Mouse (Mus musculus): ENCODE results near the gene Col4a3.

Col4a3 gene

GRCm38 (mm10) chr1:82586713-82587399, at the start of gene Col4a3, which contains the start of gene Col4a4:
Col4a3 (plus strand) TSS chr1:82586921.
Col4a4 (minus strand) TSS chr1:82586849.
- DNase-seq (ENCODE audit: low spot score in 2 of 2) = no peak

- DNase-seq (ENCODE audit: low spot score in 2 of 2) = no peak
Measured at GRCm38 (mm10) chr1:82537848-82538247, 48.9 kb upstream of the Col4a3 start.

DNA sequence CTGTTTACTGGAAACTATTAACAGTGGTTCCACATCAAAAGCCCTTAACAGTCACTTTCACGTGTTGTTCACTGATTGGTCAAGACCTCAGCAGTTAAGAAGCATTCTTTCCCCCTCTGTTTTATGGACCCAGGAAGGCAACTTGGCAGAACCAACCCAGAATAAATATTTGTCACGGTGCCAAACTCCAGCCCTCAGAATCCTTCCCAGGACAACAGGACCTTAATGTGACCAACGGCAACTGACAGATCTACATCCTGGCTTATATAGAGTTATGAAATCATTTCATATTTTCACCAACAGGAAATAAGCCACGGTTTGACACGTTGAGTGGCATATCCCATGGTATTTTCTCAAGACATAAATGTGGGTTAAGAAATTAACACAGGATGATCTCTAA, 46.7 kb upstream of the Col4a3 start:
- no peak for DNase-seq (ENCODE audit: low spot score in 2 of 2)

DNA sequence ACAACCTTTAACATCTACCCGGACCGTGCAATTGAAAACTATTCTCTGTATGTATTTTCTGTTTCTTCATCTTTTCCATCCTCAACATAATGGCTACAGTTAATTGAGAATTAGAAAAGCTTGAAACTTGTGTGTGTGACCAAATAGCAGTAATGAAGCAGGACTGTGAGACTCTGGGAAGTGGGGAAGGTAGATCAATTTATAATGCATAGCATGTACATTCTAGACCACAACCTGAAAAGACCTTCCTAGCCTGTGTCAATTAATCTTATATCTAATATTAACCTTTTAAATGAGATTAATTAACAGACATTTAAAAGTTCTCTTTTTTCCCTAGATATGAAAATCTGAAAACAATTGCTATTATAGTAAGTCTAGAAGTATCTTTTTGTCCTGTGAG, 42.8 kb upstream of the Col4a3 start:
- no peak for DNase-seq (ENCODE audit: low spot score in 2 of 2)

- DNase-seq (ENCODE audit: low spot score in 2 of 2) = no peak
Measured at GRCm38 (mm10) chr1:82544419-82545185, 42.1 kb upstream of the Col4a3 start.

- no peak for DNase-seq (ENCODE audit: low spot score in 2 of 2)
Measured at GRCm38 (mm10) chr1:82545199-82545960, 41.3 kb upstream of the Col4a3 start.

- DNase-seq (ENCODE audit: low spot score in 2 of 2) = no peak
Measured at GRCm38 (mm10) chr1:82554443-82554850, 32.3 kb upstream of the Col4a3 start.

GRCm38 (mm10) chr1:82554889-82555288, 31.8 kb upstream of the Col4a3 start:
- no peak for DNase-seq (ENCODE audit: low spot score in 2 of 2)

GRCm38 (mm10) chr1:82560223-82560622, 26.5 kb upstream of the Col4a3 start:
- no peak for DNase-seq (ENCODE audit: low spot score in 2 of 2)

- no peak for DNase-seq (ENCODE audit: low spot score in 2 of 2)
Measured at GRCm38 (mm10) chr1:82569405-82569804, 17.3 kb upstream of the Col4a3 start.

- DNase-seq (ENCODE audit: low spot score in 2 of 2) = no peak
Measured at GRCm38 (mm10) chr1:82571758-82572157, 15.0 kb upstream of the Col4a3 start.

DNA sequence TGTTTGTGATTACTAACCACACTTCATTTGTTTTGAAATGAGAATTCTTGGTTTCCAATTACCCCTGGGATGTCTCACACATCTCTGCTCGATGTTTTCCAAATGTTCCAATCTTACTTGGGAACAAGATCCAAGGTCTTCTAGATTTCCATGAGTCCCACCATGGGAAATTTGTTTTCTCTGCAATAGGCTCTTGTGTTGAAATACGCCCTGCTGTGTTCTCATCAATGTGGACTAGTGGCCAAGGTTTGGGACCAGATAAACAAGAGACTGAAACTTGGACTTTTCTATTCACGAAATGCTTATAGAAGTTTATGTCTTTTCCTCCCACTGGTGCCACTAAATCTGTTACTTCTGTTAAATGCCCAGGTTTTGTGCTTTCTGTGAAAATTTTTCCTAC, 11.0 kb upstream of the Col4a3 start:
- DNase-seq (ENCODE audit: low spot score in 2 of 2) = no peak

DNA sequence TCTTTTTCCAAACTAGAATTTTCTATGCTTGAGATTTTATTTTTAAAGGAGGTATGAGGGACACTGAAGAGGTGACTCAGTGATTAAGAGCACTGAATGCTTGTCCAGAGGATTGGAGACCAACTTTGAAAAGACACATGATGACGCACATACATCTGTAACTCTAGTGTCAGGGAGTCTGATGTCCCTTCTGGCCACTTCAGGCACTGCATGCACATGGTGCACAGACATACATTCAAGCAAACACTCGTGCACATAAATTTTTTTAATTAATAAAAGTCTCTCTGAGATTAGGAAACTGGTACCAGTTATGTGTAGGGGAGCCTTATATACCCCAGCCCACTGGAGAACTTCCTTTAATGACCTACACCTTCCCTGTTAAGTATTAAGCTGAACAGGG, 10.5 kb upstream of the Col4a3 start:
- no peak for DNase-seq (ENCODE audit: low spot score in 2 of 2)

DNA sequence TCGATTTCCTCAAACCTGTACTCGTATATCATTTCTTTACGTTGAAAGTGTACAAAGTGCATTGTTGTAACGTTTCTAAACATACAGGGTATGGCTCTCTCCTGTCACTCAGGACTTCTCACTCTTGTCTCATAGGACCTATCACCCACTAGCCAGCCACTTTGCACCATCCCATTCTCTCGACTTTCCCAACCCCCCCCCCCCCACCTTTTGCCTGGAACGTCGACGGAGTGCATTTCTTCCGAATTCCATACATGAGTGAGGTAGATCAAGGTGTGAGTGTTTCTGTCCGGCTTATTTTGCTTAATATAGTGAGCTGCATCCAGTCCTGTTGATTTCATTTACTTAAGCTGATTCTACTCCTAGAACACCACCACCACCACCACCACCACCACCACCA, 9.4 kb upstream of the Col4a3 start:
- DNase-seq (ENCODE audit: low spot score in 2 of 2) = no peak

DNA sequence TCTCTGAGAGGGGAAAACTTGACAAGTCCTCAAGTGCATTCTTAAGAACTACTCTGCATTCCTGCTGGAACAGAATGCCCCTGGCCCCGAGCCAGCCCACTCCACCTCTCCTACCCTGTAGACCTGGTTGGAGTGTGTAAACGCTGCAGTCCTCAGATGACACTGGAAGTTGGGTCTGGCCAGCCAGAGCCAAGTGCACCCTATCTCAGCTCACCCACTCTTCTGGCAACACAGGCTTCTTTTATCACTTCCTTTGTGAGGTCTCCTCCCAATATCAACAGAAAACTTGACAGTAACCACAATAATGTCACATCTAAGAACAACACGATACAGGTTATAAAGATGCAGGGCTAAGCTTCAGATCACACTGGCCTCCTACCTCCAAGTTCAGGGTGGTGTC, 8.8 kb upstream of the Col4a3 start:
- DNase-seq (ENCODE audit: low spot score in 2 of 2) = no peak

- DNase-seq (ENCODE audit: low spot score in 2 of 2) = no peak
Measured at GRCm38 (mm10) chr1:82578320-82578719, 8.4 kb upstream of the Col4a3 start.

DNA sequence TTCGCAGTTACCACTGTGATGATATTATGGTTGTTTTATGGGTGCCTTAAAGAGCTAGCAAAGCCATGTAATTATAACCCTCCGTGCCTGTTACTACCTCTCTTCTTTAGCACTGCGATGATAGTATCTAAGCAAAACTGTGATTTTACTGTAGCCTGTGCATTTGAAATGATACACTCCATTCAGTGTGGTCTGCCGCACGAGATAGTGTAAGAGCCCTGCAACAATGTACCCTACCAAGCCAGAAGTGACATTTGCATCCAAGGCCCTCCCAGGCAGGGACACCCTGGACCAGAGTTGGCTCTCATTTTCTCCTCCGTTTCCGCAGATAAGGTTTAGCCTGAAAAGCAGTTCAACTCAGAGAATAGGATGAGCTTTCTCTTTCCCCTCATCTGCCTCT, 740 bp upstream of the Col4a3 start:
- no peak for DNase-seq (ENCODE audit: low spot score in 2 of 2)

DNA sequence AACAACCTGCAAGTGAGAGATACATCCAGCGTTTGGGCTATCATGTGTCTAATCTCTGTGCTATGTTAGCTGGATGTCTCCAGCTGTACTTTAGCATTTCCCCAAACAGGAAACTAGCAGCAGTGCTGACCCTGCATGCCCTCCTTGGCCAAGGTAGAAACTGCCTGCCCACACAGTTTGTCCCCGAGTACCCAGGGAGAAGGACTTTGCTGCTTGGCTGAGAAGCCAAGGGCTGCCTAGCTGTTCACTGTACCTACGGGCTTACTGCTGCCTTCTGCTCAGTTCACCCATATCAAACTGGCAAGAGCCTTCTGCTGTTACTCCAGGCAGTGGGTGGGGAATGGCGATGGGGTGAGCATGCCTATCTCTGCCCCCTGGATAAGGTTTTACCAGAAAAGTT, 3.5 kb downstream of the Col4a3 start:
- DNase-seq (ENCODE audit: low spot score in 2 of 2) = no peak

DNA sequence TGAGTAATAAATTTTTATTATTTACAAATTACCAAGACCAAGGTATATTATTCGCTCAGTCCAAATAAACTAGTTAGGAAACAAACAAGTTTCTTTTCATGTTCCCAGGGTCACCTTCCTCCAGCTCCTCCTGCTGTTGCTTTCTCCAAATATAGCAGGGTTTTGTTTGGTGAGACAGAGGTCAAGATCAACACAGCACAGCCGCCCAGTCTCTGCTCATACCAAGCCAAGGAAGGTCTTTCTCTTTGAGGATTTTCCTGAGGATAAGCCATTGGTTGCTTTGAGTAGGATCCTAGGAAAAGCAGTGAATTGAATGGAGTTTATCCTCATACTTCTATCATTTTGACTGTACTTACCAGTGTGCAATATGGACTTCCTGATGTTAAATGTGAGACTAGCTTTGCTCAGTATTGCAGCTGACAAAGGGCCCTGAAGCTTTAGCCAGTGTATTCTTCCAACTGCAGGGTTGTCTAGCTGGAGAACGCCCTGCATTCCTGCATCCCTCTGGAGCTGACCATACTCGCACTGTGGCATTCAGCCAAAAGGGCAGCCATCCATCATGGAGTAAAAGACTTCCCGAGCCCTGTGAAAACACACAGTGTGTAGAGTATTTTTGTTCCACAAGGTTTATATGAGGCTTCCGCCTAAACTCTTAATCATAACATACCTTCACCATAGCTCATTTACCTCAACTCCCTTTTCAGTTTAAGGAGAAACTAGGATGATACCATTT, 10.3 kb downstream of the Col4a3 start:
- DNase-seq (ENCODE audit: low spot score in 2 of 2) = no peak

DNA sequence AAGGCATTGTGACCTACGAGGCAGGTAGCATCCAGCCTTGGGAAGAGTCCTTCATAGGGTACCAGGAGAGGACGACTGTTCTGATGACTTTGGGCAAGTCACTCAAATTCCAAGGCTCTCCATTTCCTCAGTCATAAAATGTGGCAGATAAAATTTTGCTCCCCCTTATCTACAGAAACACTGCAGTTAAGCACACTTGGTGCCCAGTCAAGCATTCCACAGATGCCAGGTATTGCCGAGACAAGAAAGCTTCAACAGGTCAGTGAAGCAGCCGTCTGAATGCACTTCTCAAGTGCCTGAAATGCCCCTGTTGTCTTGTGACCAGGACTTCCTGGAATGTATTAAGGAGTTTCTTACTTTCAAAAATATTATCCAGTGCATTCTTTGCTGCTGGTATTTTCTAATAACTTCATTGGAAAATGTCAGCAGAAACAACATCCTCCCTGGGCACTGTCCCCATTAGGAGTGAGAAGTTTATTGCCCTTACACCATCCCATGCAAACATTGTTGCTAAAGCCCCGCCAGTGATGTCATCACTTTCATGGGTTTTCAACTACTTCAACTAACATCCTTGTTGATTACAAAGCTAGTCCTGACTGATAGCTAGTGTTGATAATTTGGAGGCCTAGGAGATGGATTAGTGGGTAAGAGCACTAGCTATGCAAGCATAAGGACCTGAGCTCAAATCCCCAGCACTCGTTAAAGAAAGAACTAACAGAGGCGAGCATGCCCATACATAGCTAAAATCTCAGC, 16.7 kb downstream of the Col4a3 start:
- DNase-seq (ENCODE audit: low spot score in 2 of 2) = no peak

DNA sequence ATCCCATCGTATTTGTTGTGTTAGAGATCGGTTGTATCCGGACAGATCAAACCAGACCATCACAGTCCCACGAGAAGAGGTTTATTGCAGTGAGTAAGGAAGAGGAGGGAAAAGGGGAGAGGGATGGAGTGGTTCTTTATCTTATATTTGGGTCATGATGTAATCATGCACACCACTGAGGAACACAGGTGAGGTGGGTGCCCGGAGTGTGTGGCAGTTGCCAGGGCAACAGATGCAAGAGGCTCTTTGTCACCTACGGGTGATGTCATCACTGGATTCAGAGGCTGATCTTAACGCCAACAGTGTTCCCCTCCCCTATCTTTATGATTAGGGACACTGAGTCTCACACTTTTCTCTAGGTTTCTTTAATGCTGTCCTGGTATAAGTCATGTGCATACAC, 18.6 kb downstream of the Col4a3 start:
- DNase-seq (ENCODE audit: low spot score in 2 of 2) = no peak
